Mouse (Mus musculus): ENCODE results near the gene Mlh1. TPM values are rescaled to one million over a fixed set of nuclear protein-coding genes. Genes with fewer than 3 reads are reported as not detected.

Gene Mlh1
- polyA plus RNA-seq, 1 experiment, result 40.9 TPM

DNA sequence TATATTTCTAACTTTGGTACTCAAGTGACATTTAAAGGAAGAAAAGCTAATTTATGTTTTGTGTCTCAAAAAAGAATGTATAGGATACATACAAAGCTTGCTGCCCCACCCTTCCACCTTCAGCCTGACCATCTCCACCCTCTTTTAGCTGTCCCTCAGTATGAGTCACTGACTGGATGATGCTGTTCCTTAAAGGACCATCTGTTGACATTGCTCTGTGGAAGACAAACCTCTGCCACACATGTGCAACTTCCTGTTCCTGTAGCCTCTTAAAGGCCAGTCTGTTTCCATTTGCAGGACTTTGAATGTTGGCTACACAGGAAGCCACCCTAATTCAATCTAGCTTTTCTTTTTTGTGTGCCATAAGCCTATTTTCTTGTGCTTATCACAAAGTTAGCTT, 55.2 kb downstream of the Mlh1 start:
- TF ChIP-seq CTCF (IDR thresholded peaks at IDR 0.05; ENCODE audit: borderline replicate concordance, extremely low read depth, insufficient read depth, insufficient read length), result no peak
- TF ChIP-seq POLR2A (IDR thresholded peaks at IDR 0.05; ENCODE audit: borderline replicate concordance, extremely low read depth, insufficient read depth, insufficient read length, poor library complexity, severe bottlenecking), result no peak
- DNase-seq (ENCODE audit: low read depth), result no peak

GRCm38 (mm10) chr9:111213501-111213900, 58.1 kb downstream of the Mlh1 start:
- TF ChIP-seq POLR2A (IDR thresholded peaks at IDR 0.05; ENCODE audit: borderline replicate concordance, extremely low read depth, insufficient read depth, insufficient read length, poor library complexity, severe bottlenecking), result no peak
- TF ChIP-seq CTCF (IDR thresholded peaks at IDR 0.05; ENCODE audit: borderline replicate concordance, extremely low read depth, insufficient read depth, insufficient read length), result no peak
- DNase-seq (ENCODE audit: low read depth), result peak; percentile 3

GRCm38 (mm10) chr9:111211122-111212041, 60.2 kb downstream of the Mlh1 start:
- no peak for TF ChIP-seq CTCF (IDR thresholded peaks at IDR 0.05; ENCODE audit: borderline replicate concordance, extremely low read depth, insufficient read depth, insufficient read length)
- no peak for TF ChIP-seq POLR2A (IDR thresholded peaks at IDR 0.05; ENCODE audit: borderline replicate concordance, extremely low read depth, insufficient read depth, insufficient read length, poor library complexity, severe bottlenecking)
- no peak for DNase-seq (ENCODE audit: low read depth)

DNA sequence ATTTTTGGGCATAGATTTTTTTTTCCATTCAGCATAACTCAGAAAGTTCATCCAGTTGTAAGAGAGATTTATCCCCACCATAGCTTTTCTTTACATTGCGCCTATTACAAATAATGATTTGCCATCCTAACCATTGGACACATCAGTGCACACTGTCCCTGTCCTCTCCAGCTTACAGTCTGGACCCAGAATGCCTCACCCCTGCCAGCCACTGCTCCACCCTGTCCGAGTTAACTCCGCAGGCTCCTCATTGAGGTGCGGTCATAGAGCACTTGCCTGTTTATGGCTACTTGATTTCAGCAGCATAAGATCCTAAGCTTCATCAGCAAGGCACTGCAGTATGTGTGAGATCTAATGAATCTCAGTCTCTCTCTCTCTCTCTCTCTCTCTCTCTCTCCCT, 61.2 kb downstream of the Mlh1 start:
- TF ChIP-seq POLR2A (IDR thresholded peaks at IDR 0.05; ENCODE audit: borderline replicate concordance, extremely low read depth, insufficient read depth, insufficient read length, poor library complexity, severe bottlenecking) (no peak), CTCF (IDR thresholded peaks at IDR 0.05; ENCODE audit: borderline replicate concordance, extremely low read depth, insufficient read depth, insufficient read length) (no peak)
- no peak for DNase-seq (ENCODE audit: low read depth)

DNA sequence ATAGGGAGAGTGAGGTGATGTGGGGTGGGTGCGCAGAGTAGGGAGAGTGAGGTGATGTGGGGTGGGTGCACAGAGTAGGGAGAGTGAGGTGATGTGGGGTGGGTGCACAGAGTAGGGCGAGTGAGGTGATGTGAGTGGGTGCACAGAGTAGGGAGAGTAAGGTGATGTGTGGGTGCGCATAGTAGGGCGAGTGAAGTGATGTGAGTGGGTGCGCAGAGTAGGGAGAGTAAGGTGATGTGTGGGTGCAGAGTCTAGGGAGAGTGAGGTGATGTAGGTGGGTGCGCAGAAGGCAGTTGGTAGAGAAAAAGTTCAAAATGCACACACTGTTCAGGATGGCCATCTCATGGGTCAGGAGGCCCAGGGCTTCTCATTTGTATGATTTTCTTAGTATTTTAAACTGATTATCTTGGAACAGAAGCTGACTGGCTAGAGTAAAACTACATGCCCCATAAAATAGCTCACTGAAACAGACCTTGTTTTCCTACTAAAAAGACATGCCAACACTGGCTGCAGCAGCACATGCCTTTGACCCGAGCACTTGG, 62.4 kb downstream of the Mlh1 start:
- DNase-seq (ENCODE audit: low read depth), result no peak
- TF ChIP-seq POLR2A (IDR thresholded peaks at IDR 0.05; ENCODE audit: borderline replicate concordance, extremely low read depth, insufficient read depth, insufficient read length, poor library complexity, severe bottlenecking) (no peak), CTCF (IDR thresholded peaks at IDR 0.05; ENCODE audit: borderline replicate concordance, extremely low read depth, insufficient read depth, insufficient read length) (no peak)

GRCm38 (mm10) chr9:111208185-111208584, 63.4 kb downstream of the Mlh1 start:
- no peak for DNase-seq (ENCODE audit: low read depth)
- TF ChIP-seq CTCF (IDR thresholded peaks at IDR 0.05; ENCODE audit: borderline replicate concordance, extremely low read depth, insufficient read depth, insufficient read length), result no peak
- TF ChIP-seq POLR2A (IDR thresholded peaks at IDR 0.05; ENCODE audit: borderline replicate concordance, extremely low read depth, insufficient read depth, insufficient read length, poor library complexity, severe bottlenecking), result no peak

- no peak for TF ChIP-seq CTCF (IDR thresholded peaks at IDR 0.05; ENCODE audit: borderline replicate concordance, extremely low read depth, insufficient read depth, insufficient read length)
- TF ChIP-seq POLR2A (IDR thresholded peaks at IDR 0.05; ENCODE audit: borderline replicate concordance, extremely low read depth, insufficient read depth, insufficient read length, poor library complexity, severe bottlenecking), result no peak
- DNase-seq (ENCODE audit: low read depth), result no peak
Observed at GRCm38 (mm10) chr9:111207683-111208082, 63.9 kb downstream of the Mlh1 start.

DNA sequence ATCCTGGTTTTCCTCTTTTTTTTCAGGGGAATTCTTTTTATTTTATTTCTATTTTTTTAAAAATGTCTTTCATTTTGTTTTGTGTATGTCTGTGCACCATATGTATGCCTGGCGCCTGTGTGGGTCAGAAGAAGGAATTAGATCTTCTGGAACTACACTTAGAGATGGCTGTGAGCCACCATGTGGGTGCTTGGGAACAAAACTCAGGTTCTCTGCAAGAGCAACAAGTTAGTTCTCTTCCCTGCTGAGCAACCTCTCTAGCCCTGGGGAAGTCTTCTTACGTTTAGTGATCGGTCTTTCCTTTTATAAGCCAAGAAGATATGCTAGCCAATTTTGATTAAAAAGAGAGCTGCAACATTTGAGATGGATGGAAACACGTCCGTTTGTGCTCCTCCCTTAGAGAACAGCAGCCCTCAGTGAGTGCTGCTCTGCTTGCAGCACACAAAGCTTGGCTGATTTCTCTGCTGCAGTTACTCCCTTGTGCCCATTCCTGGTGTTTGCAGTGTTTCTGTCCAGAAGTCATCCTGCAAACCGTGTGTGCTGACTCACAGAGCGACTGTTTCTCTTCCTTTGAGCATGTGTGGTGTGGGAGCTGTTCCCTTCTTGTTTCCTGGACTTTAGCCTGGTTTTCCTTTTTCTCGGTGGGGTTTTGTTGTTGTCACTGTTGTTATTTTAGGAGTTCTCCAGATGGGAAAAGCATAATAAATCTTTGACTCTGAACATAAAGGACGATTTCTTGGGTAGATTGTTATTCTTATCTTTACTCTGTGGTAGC, 66.8 kb downstream of the Mlh1 start:
- TF ChIP-seq CTCF (IDR thresholded peaks at IDR 0.05; ENCODE audit: borderline replicate concordance, extremely low read depth, insufficient read depth, insufficient read length) (no peak), POLR2A (IDR thresholded peaks at IDR 0.05; ENCODE audit: borderline replicate concordance, extremely low read depth, insufficient read depth, insufficient read length, poor library complexity, severe bottlenecking) (no peak)
- peak; percentile 4 for DNase-seq (ENCODE audit: low read depth)

- no peak for DNase-seq (ENCODE audit: low read depth)
- TF ChIP-seq CTCF (IDR thresholded peaks at IDR 0.05; ENCODE audit: borderline replicate concordance, extremely low read depth, insufficient read depth, insufficient read length) (no peak), POLR2A (IDR thresholded peaks at IDR 0.05; ENCODE audit: borderline replicate concordance, extremely low read depth, insufficient read depth, insufficient read length, poor library complexity, severe bottlenecking) (no peak)
Observed at GRCm38 (mm10) chr9:111200208-111200607, 71.4 kb downstream of the Mlh1 start.

DNA sequence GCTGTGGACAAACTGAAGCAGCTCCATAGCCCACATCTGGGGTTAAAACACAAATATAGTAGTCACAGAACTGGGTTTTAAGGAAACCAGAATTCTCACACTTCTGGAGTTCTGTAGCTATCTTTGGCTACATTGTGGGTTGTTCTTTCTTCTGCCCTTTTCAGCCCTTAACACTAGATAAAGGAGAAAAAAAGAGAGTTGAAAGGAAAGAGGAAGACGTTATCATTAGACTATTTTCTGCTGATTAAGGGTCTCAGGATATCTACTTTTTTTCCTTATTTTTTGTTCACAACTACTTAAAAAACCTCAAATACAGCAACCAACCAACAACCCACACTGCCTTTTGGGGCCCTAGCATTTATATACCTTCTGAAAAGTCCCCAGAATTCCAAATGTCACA, 73.3 kb downstream of the Mlh1 start:
- TF ChIP-seq CTCF (IDR thresholded peaks at IDR 0.05; ENCODE audit: borderline replicate concordance, extremely low read depth, insufficient read depth, insufficient read length), result no peak
- no peak for TF ChIP-seq POLR2A (IDR thresholded peaks at IDR 0.05; ENCODE audit: borderline replicate concordance, extremely low read depth, insufficient read depth, insufficient read length, poor library complexity, severe bottlenecking)

GRCm38 (mm10) chr9:111197712-111198111, 73.9 kb downstream of the Mlh1 start:
- TF ChIP-seq POLR2A (IDR thresholded peaks at IDR 0.05; ENCODE audit: borderline replicate concordance, extremely low read depth, insufficient read depth, insufficient read length, poor library complexity, severe bottlenecking) (no peak), CTCF (IDR thresholded peaks at IDR 0.05; ENCODE audit: borderline replicate concordance, extremely low read depth, insufficient read depth, insufficient read length) (no peak)
- no peak for DNase-seq (ENCODE audit: low read depth)

More for the DNA sequence above, 73.3 kb downstream of the Mlh1 start:
- DNase-seq (ENCODE audit: low read depth), result no peak

All from brain, embryonic 14.5 days (tissue).